Mouse (Mus musculus) mature B cell (primary cell): ENCODE results near the gene E430018J23Rik.
"Not testable (repeated sequence)": the region's sequence is repeated elsewhere in the genome, so short reads cannot be mapped to it uniquely, and the experiment has no call there.

Experiments used
- in situ Hi-C: fragments of 300-500 bp; cut with MboI; formaldehyde crosslinking; loops from 2 replicates; pipeline ENCODE4 v1.14.3; 2019

The E430018J23Rik gene

GRCm38 (mm10) chr7:127393157-127393943, at the start of gene E430018J23Rik:
Gene E430018J23Rik, minus strand, starts transcription at chr7:127393629.
- in situ Hi-C loops: no loop called here

DNA sequence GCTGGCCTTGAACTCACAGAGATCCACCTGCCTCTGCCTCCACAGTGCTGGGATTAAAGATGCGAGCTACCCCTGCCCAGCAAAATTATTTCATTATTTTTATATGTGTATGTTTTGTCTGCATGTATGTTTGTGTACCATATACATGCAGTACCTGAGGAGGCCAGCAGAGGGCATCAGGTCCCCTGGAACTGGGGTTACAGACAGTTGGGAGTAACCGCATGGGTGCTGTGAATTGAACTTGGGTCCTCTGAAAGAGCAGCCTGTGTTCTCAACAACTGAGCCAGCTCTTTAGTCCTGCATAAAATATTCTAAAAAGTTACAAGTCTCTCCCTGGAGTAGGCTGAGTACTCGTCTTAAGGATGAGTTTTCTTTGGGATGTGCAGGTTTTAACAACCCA, 44.3 kb upstream of the E430018J23Rik start:
- in situ Hi-C loops: no loop called here

DNA sequence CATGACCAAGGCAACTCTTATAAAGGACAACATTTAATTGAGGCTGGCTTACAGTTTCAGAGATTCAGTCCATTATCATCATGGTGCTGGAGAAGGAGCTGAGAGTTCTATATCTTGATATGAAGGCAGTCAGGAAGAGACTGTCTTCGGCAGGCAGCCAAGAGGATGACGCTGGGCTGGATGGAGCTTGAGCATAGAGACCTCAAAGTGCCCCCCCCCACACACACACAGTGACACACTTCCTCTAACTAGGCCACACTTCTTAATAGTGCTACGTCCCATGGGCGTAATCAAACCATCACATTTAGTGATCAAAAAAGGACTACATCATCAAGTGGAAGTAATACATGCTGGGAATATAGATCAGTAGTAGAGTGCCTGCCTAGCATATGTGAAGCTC, 41.8 kb upstream of the E430018J23Rik start:
- in situ Hi-C loops: no loop called here

DNA sequence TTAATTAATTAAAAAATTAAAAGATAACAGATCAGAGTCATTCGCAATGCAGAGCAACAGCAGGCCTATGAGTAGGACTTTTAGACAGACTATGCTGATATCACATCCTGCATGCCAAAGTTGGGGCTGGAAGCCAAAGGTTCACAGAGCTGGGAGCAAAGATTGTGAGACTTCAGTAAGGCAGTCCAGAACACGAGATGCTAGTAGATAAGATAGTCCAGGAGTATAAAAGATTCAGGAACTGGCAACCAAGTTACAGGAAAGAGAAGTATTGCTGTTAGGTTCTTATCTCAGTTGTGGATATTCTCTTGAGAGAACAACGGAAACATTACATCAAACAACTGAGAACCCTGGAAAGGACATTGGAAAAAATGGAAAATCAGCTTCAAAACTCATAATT, 32.9 kb upstream of the E430018J23Rik start:
- in situ Hi-C loops: no loop called here

- in situ Hi-C loops: no loop called here
These were observed 32.5 kb upstream of the E430018J23Rik start for GRCm38 (mm10) chr7:127425911-127426310.

GRCm38 (mm10) chr7:127425291-127425690, 31.9 kb upstream of the E430018J23Rik start:
- in situ Hi-C loops: no loop called here

DNA sequence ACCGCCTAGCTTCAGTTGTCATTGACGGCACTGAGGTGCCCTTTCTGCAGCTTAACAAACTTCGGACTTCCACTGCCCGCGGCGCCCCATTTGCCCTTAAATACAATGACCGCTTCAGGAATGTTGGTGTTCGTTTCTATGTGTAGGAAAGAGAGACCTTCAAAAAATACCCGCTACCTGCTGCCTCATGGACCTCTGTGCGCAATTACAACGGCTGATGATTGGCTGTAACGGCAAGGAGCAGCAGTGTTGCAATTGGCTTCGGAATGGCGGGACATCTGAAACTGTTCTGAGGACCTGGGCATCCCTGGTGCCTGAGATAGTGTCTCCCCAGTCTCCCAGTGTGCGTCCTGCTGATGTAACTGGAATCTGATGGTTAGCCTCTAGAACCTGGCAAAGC, 28.8 kb upstream of the E430018J23Rik start:
- in situ Hi-C loops: no loop called here

DNA sequence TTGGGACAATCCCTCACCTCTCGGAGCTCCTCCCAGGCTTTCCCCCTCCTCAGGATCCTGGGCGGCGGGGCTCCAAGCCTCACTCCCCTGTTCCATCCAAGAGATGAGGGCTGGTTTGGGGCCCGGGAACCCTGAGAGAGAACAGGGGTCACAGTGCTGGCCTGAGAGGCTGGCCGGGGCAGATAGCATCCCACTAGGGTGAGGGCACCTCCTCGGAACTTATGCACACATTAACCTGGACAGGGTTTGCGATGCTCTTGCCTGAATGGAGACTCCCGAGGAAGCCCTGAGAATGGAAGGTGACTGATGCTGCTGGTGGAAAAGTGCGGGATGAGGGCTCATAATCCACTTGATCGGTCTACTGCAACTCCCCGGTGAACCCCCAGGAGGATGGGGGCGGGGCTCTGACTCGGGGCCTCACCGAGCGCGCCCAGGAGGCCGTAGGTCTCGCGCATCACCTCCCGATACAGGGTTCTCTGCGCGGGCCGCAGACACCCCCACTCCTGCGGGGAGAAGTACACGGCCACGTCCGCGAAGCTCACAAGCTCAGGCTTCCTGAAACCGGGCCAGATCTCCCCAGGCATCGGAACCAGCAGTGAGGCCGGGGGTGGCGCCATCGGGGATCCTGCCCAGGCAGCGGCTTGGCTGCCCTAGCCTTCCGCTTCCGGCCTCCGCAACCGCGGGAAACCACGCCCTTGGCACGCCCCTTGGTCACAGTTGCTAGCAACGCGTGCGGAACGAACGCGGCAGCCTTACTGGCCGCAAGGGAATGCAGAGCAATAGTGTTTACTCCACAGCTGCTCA, 28.2 kb upstream of the E430018J23Rik start, which contains the start of gene Zfp688:
Gene Zfp688 (minus strand): TSS at position 681 of the 804 bp plus-strand sequence.
- in situ Hi-C loops: no loop called here

- in situ Hi-C loops: no loop called here
These were observed 18.0 kb upstream of the E430018J23Rik start for GRCm38 (mm10) chr7:127411418-127411817.

DNA sequence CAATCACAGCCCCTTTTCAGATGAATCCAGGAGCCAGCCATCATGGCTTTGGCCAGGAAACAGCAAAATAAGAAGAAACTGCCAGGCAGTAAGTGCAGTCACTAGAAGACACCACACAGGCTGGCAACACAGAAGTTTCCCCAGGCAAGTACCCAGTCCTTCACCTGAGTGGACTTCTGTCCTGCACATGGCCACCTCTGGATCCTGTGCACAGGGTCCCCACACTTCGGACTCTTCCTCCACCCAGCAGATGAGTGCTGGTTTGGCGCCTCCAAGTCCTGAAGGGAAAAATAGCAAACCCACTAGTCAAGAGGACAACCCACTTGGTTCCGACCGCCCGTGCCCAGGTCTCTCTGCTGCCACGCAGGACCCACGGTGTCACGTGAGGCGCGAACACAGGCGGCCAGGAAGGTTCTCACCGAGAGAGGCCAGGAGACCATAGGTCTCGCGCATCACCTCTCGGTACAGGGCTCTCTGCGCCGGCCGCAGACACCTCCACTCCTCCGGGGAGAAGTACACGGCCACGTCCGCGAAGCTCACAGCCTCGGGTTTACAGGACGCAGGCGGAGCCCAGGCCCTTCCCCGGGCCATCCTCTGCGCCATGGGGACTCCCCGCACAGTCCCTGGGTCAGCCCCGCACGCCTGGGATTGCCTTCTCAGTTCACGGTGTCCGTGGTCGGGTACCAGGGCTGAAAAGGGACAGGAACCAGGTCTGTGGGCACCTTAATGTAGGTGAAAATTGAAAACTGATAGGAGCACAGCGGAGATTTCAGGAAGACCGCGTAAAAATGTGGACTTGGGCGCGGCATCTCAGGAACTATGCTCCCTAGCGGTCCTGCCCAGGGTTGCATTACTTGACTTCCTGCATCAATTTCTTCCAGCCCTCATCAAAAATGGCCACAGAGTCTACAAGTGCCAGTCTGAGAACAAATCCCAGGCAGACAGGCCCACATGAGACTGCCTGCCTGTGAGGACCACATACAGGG, 12.9 kb upstream of the E430018J23Rik start, which contains the start of gene Zfp764:
Gene Zfp764 (minus strand): TSS at position 821 of the 986 bp plus-strand sequence.
- in situ Hi-C loops: not testable (repeated sequence)

- in situ Hi-C loops: not testable (repeated sequence)
These were observed 10.7 kb upstream of the E430018J23Rik start for GRCm38 (mm10) chr7:127404101-127404500.

DNA sequence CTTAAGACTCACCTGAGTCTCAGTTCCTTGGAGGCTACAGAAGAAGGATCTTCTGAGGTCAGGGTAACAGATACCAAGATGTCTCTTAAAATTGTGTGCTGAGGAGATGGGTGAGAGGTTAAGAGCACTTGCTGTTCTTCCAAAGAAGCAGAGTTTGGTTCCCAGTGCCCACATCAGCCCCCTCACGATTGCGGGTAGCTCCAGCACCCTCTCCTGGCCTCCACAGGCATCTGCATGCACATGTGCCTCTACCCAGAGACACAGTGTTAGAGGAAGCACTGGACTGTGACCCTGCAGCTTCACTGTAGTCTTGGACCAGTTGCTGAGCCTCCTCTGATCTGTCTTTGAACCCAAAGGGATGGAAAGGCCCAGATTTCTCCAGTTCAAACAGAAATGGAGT, 9.6 kb upstream of the E430018J23Rik start:
- in situ Hi-C loops: no loop called here

DNA sequence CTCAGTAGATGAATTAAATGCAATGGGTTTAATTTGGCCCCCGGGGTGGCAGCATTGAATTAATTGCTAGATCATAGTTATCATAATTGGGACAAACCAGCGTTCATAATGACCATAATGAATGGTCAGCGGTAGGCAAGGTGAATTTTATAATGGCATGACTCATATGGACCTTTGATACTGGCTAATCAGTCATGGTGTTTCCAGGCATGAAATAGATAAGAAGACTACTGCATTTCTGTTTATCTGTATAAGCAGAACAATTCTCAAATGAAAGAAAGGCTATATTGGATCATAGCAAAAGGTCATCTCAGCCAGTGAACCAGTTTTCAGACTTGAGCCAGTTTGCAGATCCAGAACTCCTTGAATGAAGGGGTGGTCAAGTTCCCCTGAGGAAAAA, 6.9 kb upstream of the E430018J23Rik start:
- in situ Hi-C loops: no loop called here

GRCm38 (mm10) chr7:127393944-127394333, 510 bp upstream of the E430018J23Rik start:
- in situ Hi-C loops: no loop called here

DNA sequence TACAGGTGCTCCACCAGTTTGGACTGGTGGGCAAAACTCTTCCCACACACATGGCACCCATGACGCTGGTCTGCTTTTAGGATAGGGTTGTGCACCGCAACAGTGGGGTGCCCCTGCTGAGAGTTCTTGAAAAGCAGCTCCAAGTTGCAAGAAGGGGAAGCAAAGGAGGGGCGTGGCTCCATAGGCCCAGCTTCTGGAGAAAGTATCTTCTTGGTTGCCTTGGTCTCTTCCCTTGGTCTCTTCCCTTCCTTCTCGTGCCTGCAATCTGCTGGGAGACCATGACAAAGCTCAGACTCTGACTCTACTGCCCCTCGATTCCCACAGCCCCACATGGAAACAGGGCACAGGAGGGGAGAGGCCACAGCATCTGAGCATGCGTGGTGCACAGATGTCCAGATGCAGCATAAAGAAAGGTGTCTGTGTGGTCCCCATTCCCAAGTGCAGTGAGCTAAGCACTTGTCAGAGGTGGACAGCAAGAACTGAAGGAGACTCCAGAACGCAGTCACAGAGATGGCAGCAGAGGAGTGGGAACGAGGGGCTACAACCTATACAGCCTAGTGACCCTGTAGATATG, 1.1 kb downstream of the E430018J23Rik start:
- in situ Hi-C loops: no loop called here

- in situ Hi-C loops: no loop called here
These were observed 1.9 kb downstream of the E430018J23Rik start for GRCm38 (mm10) chr7:127391538-127391937.

GRCm38 (mm10) chr7:127390306-127390705, 3.1 kb downstream of the E430018J23Rik start:
- in situ Hi-C loops: no loop called here

DNA sequence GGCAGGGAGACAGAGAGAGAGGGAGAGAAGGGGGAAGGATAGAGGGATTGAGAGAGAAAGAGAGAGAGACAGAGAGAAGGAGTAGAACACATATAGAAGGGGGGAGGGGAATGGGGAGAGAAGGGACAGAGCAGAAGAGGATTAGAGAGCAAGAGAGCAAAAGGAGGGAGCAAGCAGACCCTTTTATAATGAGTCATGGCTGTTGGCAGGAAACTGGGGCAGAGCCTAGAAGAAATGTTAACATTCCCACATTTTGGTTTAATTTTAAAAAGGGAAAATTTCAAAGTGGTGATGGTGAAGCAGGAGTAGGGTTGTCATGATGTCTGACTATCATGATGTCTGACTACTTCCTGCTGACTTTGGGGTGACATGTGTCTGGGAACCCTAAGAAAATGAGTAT, 5.2 kb downstream of the E430018J23Rik start:
- in situ Hi-C loops: not testable (repeated sequence)

GRCm38 (mm10) chr7:127386641-127387392, 6.6 kb downstream of the E430018J23Rik start, which contains the start of gene 9130019O22Rik:
Gene 9130019O22Rik, minus strand, starts transcription at chr7:127387166.
- in situ Hi-C loops: no loop called here

DNA sequence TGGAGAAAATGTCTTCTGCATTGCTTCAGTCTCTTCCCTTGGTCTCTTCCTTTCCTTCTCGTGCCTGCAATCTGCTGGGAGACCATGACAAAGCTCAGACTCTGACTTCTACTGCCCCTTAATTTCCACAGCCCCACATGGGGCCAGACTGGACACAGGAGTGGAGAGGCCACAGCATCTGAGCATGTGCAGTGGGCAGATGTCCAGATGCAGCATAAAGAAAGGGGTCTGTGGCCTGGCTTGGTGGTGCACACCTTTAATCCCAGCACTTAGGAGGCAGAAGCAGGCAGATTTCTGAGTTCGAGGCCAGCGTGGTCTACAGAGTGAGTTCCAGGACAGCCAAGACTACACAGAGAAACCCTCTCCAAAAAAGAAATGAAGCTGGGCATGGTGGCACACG, 7.9 kb downstream of the E430018J23Rik start:
- in situ Hi-C loops: not testable (repeated sequence)
